Mouse (Mus musculus): ENCODE measurements around the gene Gck.
A peak's percentile ranks its signal among the peaks of the same experiment; 100 is the strongest.

Gene Gck

GRCm38 (mm10) chr11:5870069-5870468, 79.8 kb downstream of the Gck start:
- no peak for DNase-seq

GRCm38 (mm10) chr11:5869331-5869730, 80.5 kb downstream of the Gck start:
- DNase-seq: no peak

GRCm38 (mm10) chr11:5868324-5868723, 81.6 kb downstream of the Gck start:
- DNase-seq: no peak

GRCm38 (mm10) chr11:5867196-5867595, 82.7 kb downstream of the Gck start:
- peak; percentile 49 for DNase-seq

GRCm38 (mm10) chr11:5862394-5863105, 87.3 kb downstream of the Gck start:
- peak; percentile 25 for DNase-seq

GRCm38 (mm10) chr11:5861678-5862393, 88.0 kb downstream of the Gck start, which contains the start of gene Aebp1:
Gene Aebp1 (plus strand): TSS chr11:5861947.
- peak; percentile 80 for DNase-seq

GRCm38 (mm10) chr11:5860639-5861038, 89.2 kb downstream of the Gck start:
- peak; percentile 38 for DNase-seq

GRCm38 (mm10) chr11:5859883-5860550, 89.9 kb downstream of the Gck start:
- no peak for DNase-seq

GRCm38 (mm10) chr11:5858723-5859122, 91.2 kb downstream of the Gck start:
- no peak for DNase-seq

- DNase-seq: no peak
These were observed 93.3 kb downstream of the Gck start for GRCm38 (mm10) chr11:5856479-5857130.

GRCm38 (mm10) chr11:5855902-5856301, 94.0 kb downstream of the Gck start:
- peak; percentile 83 for DNase-seq

- DNase-seq: no peak
These were observed 94.4 kb downstream of the Gck start for GRCm38 (mm10) chr11:5855481-5855880.

- DNase-seq: no peak
These were observed 97.6 kb downstream of the Gck start for GRCm38 (mm10) chr11:5852314-5852713.

GRCm38 (mm10) chr11:5851021-5851736, 98.7 kb downstream of the Gck start:
- no peak for DNase-seq

Data from lung, postnatal 10 days (tissue).